Mouse (Mus musculus) liver, embryonic 11.5 days (tissue): Measurements from ENCODE around the gene Fus. TPM values are rescaled to one million over a fixed set of nuclear protein-coding genes. Genes with fewer than 3 reads are reported as not detected.
A peak's percentile ranks its signal among the peaks of the same experiment; 100 is the strongest.
"Not testable (repeated sequence)": the region's sequence is repeated elsewhere in the genome, so short reads cannot be mapped to it uniquely, and the experiment has no call there.

ENCODE experiments used
- ATAC-seq: fragments of 200-750 bp; cut with Nextera tagmentation; replicated peaks from 2 replicates; pipeline ENCODE4 v1.8.0; 2017; ENCODE audit warnings: moderate number of reproducible peaks, mild to moderate bottlenecking, moderate TSS enrichment, moderate library complexity; ENCODE audit not compliant: low FRiP score
- DNase-seq: peaks from one replicate; pipeline ENCODE4 v3.0.0-alpha.2; 2017; ENCODE audit warnings: low spot score
- H3K27ac ChIP-seq: fragments of 300-500 bp; sonication (generic); 2 replicates; pipeline ENCODE4 v1.5.1; 2014; ENCODE audit warnings: mild to moderate bottlenecking, low read depth, low read length, control low read depth
- H3K27me3 ChIP-seq: fragments of 300-500 bp; sonication (generic); replicated peaks from 2 replicates; pipeline ENCODE4 v1.6.1; 2014; ENCODE audit warnings: low read length, mixed read lengths; ENCODE audit not compliant: control insufficient read depth, insufficient read depth
- H3K36me3 ChIP-seq: fragments of 300-500 bp; sonication (generic); 2 replicates; pipeline ENCODE4 v1.6.1; 2014; ENCODE audit warnings: mild to moderate bottlenecking, low read length, moderate library complexity, mixed read lengths; ENCODE audit not compliant: control insufficient read depth, insufficient read depth
- H3K4me1 ChIP-seq: fragments of 300-500 bp; sonication (generic); replicated peaks from 2 replicates; pipeline ENCODE4 v1.6.1; 2014; ENCODE audit warnings: low read length, mixed read lengths; ENCODE audit not compliant: control insufficient read depth, insufficient read depth
- H3K4me2 ChIP-seq: fragments of 300-500 bp; sonication (generic); 2 replicates; pipeline ENCODE4 v1.6.1; 2014; ENCODE audit warnings: mild to moderate bottlenecking, control low read depth, moderate library complexity
- H3K4me3 ChIP-seq: fragments of 300-500 bp; sonication (generic); 2 replicates; pipeline ENCODE4 v1.5.1; 2014; ENCODE audit warnings: low read depth, low read length, control low read depth
- H3K9ac ChIP-seq: fragments of 300-500 bp; sonication (generic); 2 replicates; pipeline ENCODE4 v1.6.1; 2014; ENCODE audit warnings: low read depth, low read length, control low read depth
- H3K9me3 ChIP-seq: fragments of 300-500 bp; sonication (generic); 2 replicates; pipeline ENCODE4 v1.6.1; 2016; ENCODE audit warnings: low read length, inconsistent platforms, mixed read lengths; ENCODE audit not compliant: control insufficient read depth
- WGBS: fragments of 180-500 bp; shearing (Covaris S2); extraction: QIAGEN DNeasy Blood & Tissue Kit; methylation state at CpG from one replicate; pipeline ENCODE4 v1.1.7; 2014; 5-methylcytosine and 5-hydroxymethylcytosine counted together
- polyA plus RNA-seq: library from polyadenylated mRNA; unstranded; fragments of >200 nt; fragmentation: Nextera tagmentation; extraction: Ambion mirVana; gene quantifications from 2 replicates; pipeline ENCODE4 v1.2.1, GENCODE M21; 2014

Gene Fus
- polyA plus RNA-seq, 1 experiment from 2014 or later: 34.4 TPM

DNA sequence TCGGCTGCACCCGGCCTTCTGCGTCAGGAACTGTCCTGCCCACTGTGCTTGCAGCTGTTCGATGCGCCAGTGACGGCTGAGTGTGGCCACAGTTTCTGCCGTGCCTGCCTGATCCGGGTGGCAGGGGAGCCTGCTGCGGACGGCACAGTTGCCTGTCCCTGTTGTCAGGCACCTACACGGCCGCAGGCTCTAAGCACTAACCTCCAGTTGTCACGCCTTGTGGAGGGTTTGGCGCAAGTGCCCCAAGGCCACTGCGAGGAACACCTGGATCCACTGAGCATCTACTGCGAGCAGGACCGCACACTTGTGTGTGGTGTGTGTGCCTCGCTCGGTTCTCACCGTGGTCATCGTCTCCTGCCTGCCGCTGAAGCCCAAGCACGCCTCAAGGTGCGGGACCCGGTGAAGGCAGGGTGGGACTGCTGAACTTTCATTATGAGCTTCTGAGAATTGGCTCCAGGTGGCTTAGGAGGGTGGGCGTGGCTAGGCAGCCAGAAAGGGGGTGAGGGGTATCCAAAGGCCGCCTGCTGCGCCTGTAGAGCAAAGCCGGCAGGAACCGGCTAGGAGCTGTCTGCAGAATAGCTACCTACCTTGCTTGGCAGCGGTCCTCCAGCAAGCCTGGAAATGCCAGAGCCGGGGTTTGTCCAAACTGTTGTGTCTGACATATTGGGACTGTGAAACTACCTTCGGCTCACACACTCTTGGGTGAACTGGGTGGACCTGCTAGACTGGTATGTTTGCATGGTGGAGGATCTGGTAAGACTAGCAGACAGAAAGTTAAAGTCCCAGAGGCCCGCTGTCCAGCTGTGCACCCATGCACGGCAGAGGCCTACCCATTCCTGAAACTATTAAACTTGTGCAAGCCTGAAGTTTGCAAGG lies 37.5 kb downstream of the Fus start:
- no peaks in the 10 kb centered on the region for H3K9me3 ChIP-seq
- ATAC-seq (no peak), DNase-seq (no peak)
- no peak overlapping the region for H3K4me3 ChIP-seq
- WGBS: 40% methylated on average over 35 of the region's 35 CpGs
- peaks cover 14% of the 10 kb centered on the region for H3K27me3 ChIP-seq
- 0 out of 2 replicates have a peak, but pooled peaks cover 2% of the 10 kb centered on the region for H3K4me1 ChIP-seq
- no peak overlapping the region for H3K27ac ChIP-seq
- peak overlapping the region; percentile 1; the same call in 1 of the 2 replicates for H3K4me2 ChIP-seq
- no peaks in the 10 kb centered on the region for H3K36me3 ChIP-seq
- H3K9ac ChIP-seq: no peak overlapping the region

GRCm38 (mm10) chr7:128006193-128006592 lies 38.9 kb downstream of the Fus start:
- no peak overlapping the region for H3K4me2 ChIP-seq
- H3K4me1 ChIP-seq: peaks cover 5% of the 10 kb centered on the region; the same call in 1 of the 2 replicates
- no peak overlapping the region for H3K9ac ChIP-seq
- peaks cover 20% of the 10 kb centered on the region for H3K27me3 ChIP-seq
- H3K27ac ChIP-seq: no peak overlapping the region
- WGBS: 68% methylated on average over 7 of the region's 7 CpGs
- no peak overlapping the region for H3K4me3 ChIP-seq
- no peaks in the 10 kb centered on the region for H3K9me3 ChIP-seq
- no peak for DNase-seq
- no peaks in the 10 kb centered on the region for H3K36me3 ChIP-seq
- ATAC-seq: no peak

DNA sequence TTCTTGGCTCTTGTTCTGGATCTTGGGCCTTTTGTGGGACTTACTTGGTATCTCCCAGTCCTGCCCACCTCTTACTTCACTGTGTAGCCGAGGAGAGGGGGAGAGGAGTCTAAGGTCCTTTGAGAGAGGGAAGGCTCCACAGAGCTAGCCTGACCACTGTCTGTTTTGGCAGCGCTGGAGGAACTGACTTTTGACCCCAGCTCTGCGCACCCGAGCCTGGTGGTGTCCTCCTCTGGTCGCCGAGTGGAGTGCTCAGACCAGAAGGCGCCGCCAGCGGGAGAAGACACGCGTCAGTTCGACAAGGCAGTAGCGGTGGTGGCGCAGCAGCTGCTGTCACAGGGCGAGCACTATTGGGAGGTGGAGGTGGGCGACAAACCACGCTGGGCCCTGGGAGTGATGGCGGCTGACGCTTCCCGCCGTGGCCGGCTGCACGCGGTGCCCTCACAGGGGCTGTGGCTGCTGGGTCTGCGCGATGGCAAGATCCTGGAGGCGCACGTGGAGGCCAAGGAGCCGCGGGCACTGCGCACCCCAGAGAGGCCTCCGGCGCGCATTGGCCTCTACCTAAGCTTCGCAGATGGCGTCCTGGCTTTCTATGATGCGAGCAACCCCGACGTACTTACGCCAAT lies 42.6 kb downstream of the Fus start:
- no peak for ATAC-seq
- H3K4me2 ChIP-seq: peak overlapping the region; percentile 39; the same call in 1 of the 2 replicates
- peaks cover 17% of the 10 kb centered on the region for H3K27me3 ChIP-seq
- H3K36me3 ChIP-seq: no peaks in the 10 kb centered on the region
- H3K27ac ChIP-seq: no peak overlapping the region
- no peak overlapping the region for H3K4me3 ChIP-seq
- WGBS: 36% methylated on average over 40 of the region's 40 CpGs
- no peak overlapping the region for H3K9ac ChIP-seq
- peaks cover 3% of the 10 kb centered on the region; the same call in 1 of the 2 replicates for H3K4me1 ChIP-seq
- no peaks in the 10 kb centered on the region for H3K9me3 ChIP-seq
- peak; percentile 42 for DNase-seq

- no peak overlapping the region for H3K4me2 ChIP-seq
- ATAC-seq (no peak), DNase-seq (no peak)
- H3K27ac ChIP-seq: no peak overlapping the region
- no peaks in the 10 kb centered on the region for H3K9me3 ChIP-seq
- H3K4me3 ChIP-seq: no peak overlapping the region
- H3K27me3 ChIP-seq: peaks cover 12% of the 10 kb centered on the region; the same call in 1 of the 2 replicates
- WGBS: 82% methylated on average over 13 of the region's 13 CpGs
- peaks cover 3% of the 10 kb centered on the region; the same call in 1 of the 2 replicates for H3K4me1 ChIP-seq
- no peak overlapping the region for H3K9ac ChIP-seq
- no peaks in the 10 kb centered on the region for H3K36me3 ChIP-seq
Measured at GRCm38 (mm10) chr7:128012136-128012780, 45.0 kb downstream of the Fus start.

- Histone ChIP-seq H3K27ac (no peak overlapping the region), H3K9me3 (no peaks in the 10 kb centered on the region), H3K9ac (no peak overlapping the region), H3K4me3 (no peak overlapping the region), H3K27me3 (peaks cover 8% of the 10 kb centered on the region; the same call in 1 of the 2 replicates), H3K4me2 (no peak overlapping the region), H3K4me1 (peaks cover 3% of the 10 kb centered on the region; the same call in 1 of the 2 replicates), H3K36me3 (no peaks in the 10 kb centered on the region)
- ATAC-seq (no peak), DNase-seq (no peak)
- 83% methylated on average over 13 of the region's 13 CpGs for whole genome bisulfite sequencing
Measured at GRCm38 (mm10) chr7:128013116-128013515, 45.9 kb downstream of the Fus start.

- not testable (repeated sequence) for H3K9me3 ChIP-seq, H3K27ac ChIP-seq, DNase-seq, H3K27me3 ChIP-seq, H3K9ac ChIP-seq, H3K4me2 ChIP-seq, H3K4me3 ChIP-seq, ATAC-seq, H3K4me1 ChIP-seq, H3K36me3 ChIP-seq
- WGBS: 70% methylated on average over 5 of the region's 5 CpGs
Measured at GRCm38 (mm10) chr7:128016134-128016533, 48.9 kb downstream of the Fus start.

- 79% methylated on average over 6 of the region's 6 CpGs for WGBS
- H3K36me3 ChIP-seq: no peaks in the 10 kb centered on the region
- H3K4me1 ChIP-seq: no peaks in the 10 kb centered on the region
- H3K9me3 ChIP-seq: no peaks in the 10 kb centered on the region
- no peak overlapping the region for H3K4me2 ChIP-seq
- DNase-seq: no peak
- no peak overlapping the region for H3K27ac ChIP-seq
- no peak for ATAC-seq
- H3K27me3 ChIP-seq: no peaks in the 10 kb centered on the region
- no peak overlapping the region for H3K4me3 ChIP-seq
- no peak overlapping the region for H3K9ac ChIP-seq
Measured at GRCm38 (mm10) chr7:128016650-128017049, 49.4 kb downstream of the Fus start.

DNA sequence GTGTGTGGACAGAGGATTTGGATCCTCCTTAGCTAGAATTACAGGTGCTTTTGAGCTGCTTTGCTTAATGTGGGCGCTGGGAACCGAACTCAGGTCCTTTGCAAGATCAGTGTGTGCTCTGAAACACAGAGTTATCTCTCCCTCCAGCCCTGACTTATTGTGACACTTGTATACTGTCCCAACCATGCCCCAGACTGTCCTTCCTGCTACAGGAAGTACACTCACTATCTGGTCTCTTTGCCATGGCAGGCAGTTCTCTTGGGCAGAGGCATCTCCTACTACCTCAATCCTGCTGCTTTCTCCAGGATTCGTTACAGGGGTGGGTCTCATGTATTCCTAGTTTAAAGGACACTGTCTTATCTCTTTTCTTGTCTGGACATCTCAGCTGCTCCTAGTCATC lies 51.0 kb downstream of the Fus start:
- H3K4me2 ChIP-seq: no peak overlapping the region
- DNase-seq: no peak
- no peak overlapping the region for H3K9ac ChIP-seq
- H3K27ac ChIP-seq: no peak overlapping the region
- ATAC-seq: no peak
- no peaks in the 10 kb centered on the region for H3K4me1 ChIP-seq
- H3K4me3 ChIP-seq: no peak overlapping the region
- H3K36me3 ChIP-seq: no peaks in the 10 kb centered on the region
- WGBS: 69% methylated on average over 3 of the region's 3 CpGs
- no peaks in the 10 kb centered on the region for H3K27me3 ChIP-seq
- no peaks in the 10 kb centered on the region for H3K9me3 ChIP-seq
